Mouse (Mus musculus): ENCODE measurements around the gene Hba-a2. TPM values are rescaled to one million over a fixed set of nuclear protein-coding genes. Genes with fewer than 3 reads are reported as not detected.

Gene Hba-a2
- polyA plus RNA-seq, 2 experiments: 169,597 to 214,511 TPM

GRCm38 (mm10) chr11:32256146-32256545 lies 40.1 kb upstream of the Hba-a2 start:
- H3K27ac ChIP-seq: peak overlapping the region; percentile 100
- peaks cover 45% of the 10 kb centered on the region for H3K36me3 ChIP-seq (replicated peaks; ENCODE audit: control insufficient read depth, insufficient read depth, low read depth)
- peak overlapping the region; percentile 92 for H3K9ac ChIP-seq (replicated peaks)
- DNase-seq (ENCODE audit: low read depth in 3 of 3, low spot score in 3 of 3) (peak; percentile 89 to 93 (median 90)), ATAC-seq (ENCODE audit: insufficient read depth) (peak; percentile 99)
- no peaks in the 10 kb centered on the region for H3K9me3 ChIP-seq (ENCODE audit: control insufficient read depth, low read length)
- peak overlapping the region; percentile 13 to 22; a peak in 3 of 4 replicates for H3K4me3 ChIP-seq (ENCODE audit: insufficient read depth in 1 of 2, low read depth in 2 of 2, low read length in 2 of 2)
- H3K4me1 ChIP-seq (replicated peaks; ENCODE audit: control insufficient read depth in 2 of 2, insufficient read depth in 2 of 2, low read length in 1 of 2): peaks cover 74 to 75% of the 10 kb centered on the region in 2 experiments
- peak overlapping the region; percentile 54 for H3K4me2 ChIP-seq (ENCODE audit: low read depth)
- 12% methylated on average over 1 of the region's 1 CpGs for WGBS (ENCODE audit: insufficient replicate concordance)
- TF ChIP-seq EP300 (IDR thresholded peaks at IDR 0.05; ENCODE audit: low read depth) (peak; percentile 97), CTCF (IDR thresholded peaks at IDR 0.05; ENCODE audit: low read depth) (no peak)
- H3K27me3 ChIP-seq (ENCODE audit: control insufficient read depth, insufficient read depth, low read length): no peaks in the 10 kb centered on the region

- peak overlapping the region; percentile 54 for H3K4me2 ChIP-seq (ENCODE audit: low read depth)
These were observed 39.7 kb upstream of the Hba-a2 start for GRCm38 (mm10) chr11:32256566-32256965.

GRCm38 (mm10) chr11:32262674-32263415 lies 33.4 kb upstream of the Hba-a2 start:
- Histone ChIP-seq H3K4me2 (ENCODE audit: low read depth) (no peak overlapping the region), H3K4me3 (ENCODE audit: insufficient read depth in 1 of 2, low read depth in 2 of 2, low read length in 2 of 2) (no peak overlapping the region), H3K27ac (peak overlapping the region; percentile 98), H3K27me3 (ENCODE audit: control insufficient read depth, insufficient read depth, low read length) (no peaks in the 10 kb centered on the region), H3K36me3 (replicated peaks; ENCODE audit: control insufficient read depth, insufficient read depth, low read depth) (peaks cover 23% of the 10 kb centered on the region), H3K9ac (replicated peaks) (peak overlapping the region; percentile 76), H3K4me1 (replicated peaks; ENCODE audit: control insufficient read depth in 2 of 2, insufficient read depth in 2 of 2, low read length in 1 of 2) (peaks cover 55 to 66% of the 10 kb centered on the region in 2 experiments), H3K9me3 (ENCODE audit: control insufficient read depth, low read length) (no peaks in the 10 kb centered on the region)
- TF ChIP-seq CTCF (IDR thresholded peaks at IDR 0.05; ENCODE audit: low read depth): no peak
- WGBS (ENCODE audit: insufficient replicate concordance): 78% methylated on average over 10 of the region's 10 CpGs
- no peak for DNase-seq (ENCODE audit: low read depth in 3 of 3, low spot score in 3 of 3)
- no peak for ATAC-seq (ENCODE audit: insufficient read depth)

More at GRCm38 (mm10) chr11:32256566-32256965, 39.7 kb upstream of the Hba-a2 start:
- WGBS (ENCODE audit: insufficient replicate concordance): 44% methylated on average over 3 of the region's 3 CpGs
- H3K36me3 ChIP-seq (replicated peaks; ENCODE audit: control insufficient read depth, insufficient read depth, low read depth): peaks cover 43% of the 10 kb centered on the region
- no peak for TF ChIP-seq EP300 (IDR thresholded peaks at IDR 0.05; ENCODE audit: low read depth)
- no peak for TF ChIP-seq CTCF (IDR thresholded peaks at IDR 0.05; ENCODE audit: low read depth)
- peak overlapping the region; percentile 92 for H3K9ac ChIP-seq (replicated peaks)
- DNase-seq (ENCODE audit: low read depth in 3 of 3, low spot score in 3 of 3): no peak
- H3K4me3 ChIP-seq (ENCODE audit: insufficient read depth in 1 of 2, low read depth in 2 of 2, low read length in 2 of 2): peak overlapping the region; percentile 11 to 22; a peak in 3 of 4 replicates
- peaks cover 70 to 73% of the 10 kb centered on the region in 2 experiments for H3K4me1 ChIP-seq (replicated peaks; ENCODE audit: control insufficient read depth in 2 of 2, insufficient read depth in 2 of 2, low read length in 1 of 2)
- peak overlapping the region; percentile 100 for H3K27ac ChIP-seq
- H3K27me3 ChIP-seq (ENCODE audit: control insufficient read depth, insufficient read depth, low read length): no peaks in the 10 kb centered on the region
- ATAC-seq (ENCODE audit: insufficient read depth): peak; percentile 14; the same call in 1 of the 2 replicates
- no peaks in the 10 kb centered on the region for H3K9me3 ChIP-seq (ENCODE audit: control insufficient read depth, low read length)

DNA sequence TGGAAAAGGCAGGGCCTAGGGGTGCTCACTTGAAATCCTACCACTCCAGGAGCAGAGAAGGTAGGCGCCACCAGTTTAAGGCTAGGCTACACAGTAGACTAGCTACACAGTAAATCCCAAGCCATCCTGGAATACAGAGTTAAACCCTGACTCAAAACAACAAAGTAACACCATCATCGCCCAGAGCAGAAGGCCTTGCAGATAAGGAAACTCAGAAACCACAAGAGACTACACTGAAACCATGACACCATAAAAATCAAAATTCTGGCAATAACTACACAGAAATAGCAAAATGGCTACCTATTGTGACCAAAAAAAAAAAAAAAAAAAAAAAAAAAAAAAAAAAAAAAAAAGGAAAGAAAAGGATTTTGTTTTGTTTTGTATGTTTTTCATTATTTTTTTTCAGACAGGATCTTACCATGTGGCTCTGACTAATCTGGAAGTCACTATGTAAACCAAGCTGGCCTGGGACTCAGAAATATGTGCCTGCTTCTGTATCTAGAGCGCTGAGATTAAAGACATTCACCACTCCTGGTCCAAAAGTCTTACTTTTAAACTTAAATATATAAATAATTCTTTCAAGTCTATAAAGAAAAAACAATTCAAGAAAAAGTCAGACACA lies 31.1 kb upstream of the Hba-a2 start:
- DNase-seq (ENCODE audit: low read depth in 3 of 3, low spot score in 3 of 3) (peak; percentile 83 to 86 (median 85)), ATAC-seq (ENCODE audit: insufficient read depth) (peak; percentile 67)
- H3K27me3 ChIP-seq (ENCODE audit: control insufficient read depth, insufficient read depth, low read length): no peaks in the 10 kb centered on the region
- peaks cover 65 to 76% of the 10 kb centered on the region in 2 experiments for H3K4me1 ChIP-seq (replicated peaks; ENCODE audit: control insufficient read depth in 2 of 2, insufficient read depth in 2 of 2, low read length in 1 of 2)
- TF ChIP-seq CTCF (IDR thresholded peaks at IDR 0.05; ENCODE audit: low read depth) (no peak), EP300 (IDR thresholded peaks at IDR 0.05; ENCODE audit: low read depth) (peak; percentile 95)
- peak overlapping the region; percentile 98 for H3K27ac ChIP-seq
- H3K4me3 ChIP-seq (ENCODE audit: insufficient read depth in 1 of 2, low read depth in 2 of 2, low read length in 2 of 2): no peak overlapping the region
- WGBS (ENCODE audit: insufficient replicate concordance): 38% methylated on average over 3 of the region's 3 CpGs
- H3K36me3 ChIP-seq (replicated peaks; ENCODE audit: control insufficient read depth, insufficient read depth, low read depth): peaks cover 21% of the 10 kb centered on the region
- peak overlapping the region; percentile 58 for H3K4me2 ChIP-seq (ENCODE audit: low read depth)
- no peaks in the 10 kb centered on the region for H3K9me3 ChIP-seq (ENCODE audit: control insufficient read depth, low read length)
- H3K9ac ChIP-seq (replicated peaks): peak overlapping the region; percentile 76

DNA sequence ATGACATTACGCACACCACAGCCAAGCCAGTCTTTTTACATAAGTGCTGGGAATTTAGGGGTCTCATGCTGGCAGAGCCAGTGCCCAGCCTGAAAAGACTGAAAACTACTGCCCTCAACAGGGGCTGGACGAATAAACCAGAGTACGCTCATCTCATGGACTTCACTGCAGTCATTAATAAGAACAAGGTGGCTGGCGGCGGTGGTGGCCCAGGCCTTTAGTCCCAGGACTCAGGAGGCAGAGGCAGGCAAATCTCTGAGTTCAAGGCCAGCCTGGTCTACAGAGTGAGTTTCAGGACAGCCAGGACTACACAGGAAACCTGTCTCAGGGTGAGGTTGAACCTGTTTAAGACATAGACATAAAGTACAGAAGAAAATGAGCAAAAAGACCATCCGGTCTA lies 30.1 kb upstream of the Hba-a2 start:
- Histone ChIP-seq H3K9me3 (ENCODE audit: control insufficient read depth, low read length) (no peaks in the 10 kb centered on the region), H3K27me3 (ENCODE audit: control insufficient read depth, insufficient read depth, low read length) (no peaks in the 10 kb centered on the region), H3K4me1 (replicated peaks; ENCODE audit: control insufficient read depth in 2 of 2, insufficient read depth in 2 of 2, low read length in 1 of 2) (peaks cover 70 to 80% of the 10 kb centered on the region in 2 experiments), H3K36me3 (replicated peaks; ENCODE audit: control insufficient read depth, insufficient read depth, low read depth) (peaks cover 14% of the 10 kb centered on the region), H3K9ac (replicated peaks) (peak overlapping the region; percentile 60), H3K27ac (peak overlapping the region; percentile 98), H3K4me2 (ENCODE audit: low read depth) (peak overlapping the region; percentile 34), H3K4me3 (ENCODE audit: insufficient read depth in 1 of 2, low read depth in 2 of 2, low read length in 2 of 2) (no peak overlapping the region)
- no peak for DNase-seq (ENCODE audit: low read depth in 3 of 3, low spot score in 3 of 3)
- ATAC-seq (ENCODE audit: insufficient read depth): no peak
- no peak for TF ChIP-seq EP300 (IDR thresholded peaks at IDR 0.05; ENCODE audit: low read depth)
- 82% methylated on average over 6 of the region's 6 CpGs for WGBS (ENCODE audit: insufficient replicate concordance)
